Mouse (Mus musculus) midbrain, embryonic 15.5 days (tissue): ENCODE results near the gene Prox1. TPM values are rescaled to one million over a fixed set of nuclear protein-coding genes. Genes with fewer than 3 reads are reported as not detected.

Experiments used
- ATAC-seq: fragments of 200-750 bp; cut with Nextera tagmentation; replicated peaks from 2 replicates; pipeline ENCODE4 v1.8.0; 2017; ENCODE audit warnings: moderate TSS enrichment
- H3K27ac ChIP-seq: fragments of 300-500 bp; sonication (generic); 2 replicates; pipeline ENCODE4 v1.5.1; 2015; ENCODE audit warnings: mild to moderate bottlenecking, inconsistent platforms
- H3K27me3 ChIP-seq: fragments of 300-500 bp; sonication (generic); replicated peaks from 2 replicates; pipeline ENCODE4 v1.6.1; 2015; ENCODE audit warnings: inconsistent platforms
- H3K36me3 ChIP-seq: fragments of 300-500 bp; sonication (generic); replicated peaks from 2 replicates; pipeline ENCODE4 v1.6.1; 2015; ENCODE audit warnings: inconsistent platforms
- H3K4me1 ChIP-seq: fragments of 300-500 bp; sonication (generic); 2 replicates; pipeline ENCODE4 v1.6.1; 2015; ENCODE audit warnings: inconsistent platforms
- H3K4me2 ChIP-seq: fragments of 300-500 bp; sonication (generic); 2 replicates; pipeline ENCODE4 v1.6.1; 2015; ENCODE audit warnings: inconsistent platforms, mild to moderate bottlenecking, moderate library complexity
- H3K4me3 ChIP-seq: fragments of 300-500 bp; sonication (generic); 2 replicates; pipeline ENCODE4 v1.5.1; 2015; ENCODE audit warnings: mild to moderate bottlenecking, inconsistent platforms
- H3K9ac ChIP-seq: fragments of 300-500 bp; sonication (generic); 2 replicates; pipeline ENCODE4 v1.6.1; 2015; ENCODE audit warnings: mild to moderate bottlenecking, inconsistent platforms
- H3K9me3 ChIP-seq: fragments of 300-500 bp; sonication (generic); 2 replicates; pipeline ENCODE4 v1.6.1; 2016; ENCODE audit warnings: inconsistent platforms
- WGBS: fragments of 180-500 bp; shearing (Covaris S2); methylation state at CpG from one replicate; pipeline ENCODE4 v1.1.7; 2015; ENCODE audit warnings: mixed read lengths; 5-methylcytosine and 5-hydroxymethylcytosine counted together
- polyA plus RNA-seq: library from polyadenylated mRNA; unstranded; fragments of >200 nt; fragmentation: Nextera tagmentation; extraction: Ambion mirVana; gene quantifications from 2 replicates; pipeline ENCODE4 v1.2.1, GENCODE M21; 2015

Gene Prox1
- polyA plus RNA-seq, 1 experiment from 2014 or later, result 14.1 TPM

DNA sequence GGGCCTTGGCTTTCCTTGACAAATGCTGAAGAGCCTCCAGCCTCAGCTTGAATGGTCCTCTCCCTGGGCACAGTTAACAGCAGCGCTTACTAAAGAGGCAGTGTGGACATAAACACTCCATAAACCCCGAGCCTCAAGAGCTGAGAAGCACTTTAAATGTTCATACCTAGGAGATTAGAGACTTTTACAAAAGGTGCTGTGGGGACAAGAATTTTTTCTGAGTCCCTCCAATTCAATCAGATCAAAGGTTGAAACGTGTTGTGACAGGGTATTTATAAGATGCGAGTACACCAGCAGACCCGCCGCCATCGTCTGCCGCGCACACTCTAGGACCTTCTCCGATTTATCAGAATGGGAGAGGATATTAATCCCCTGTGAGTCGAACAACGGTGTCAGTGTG is 1.2 kb upstream of the Prox1 start:
- H3K27me3 ChIP-seq, result peaks cover 28% of the 10 kb centered on the region
- no peaks in the 10 kb centered on the region for H3K9me3 ChIP-seq
- H3K4me3 ChIP-seq, result peak overlapping the region; percentile 55
- H3K36me3 ChIP-seq, result no peaks in the 10 kb centered on the region
- no peak overlapping the region for H3K27ac ChIP-seq
- under 1% methylated on average over 12 of the region's 12 CpGs for WGBS
- peaks cover 58% of the 10 kb centered on the region for H3K4me1 ChIP-seq
- ATAC-seq, result no peak
- no peak overlapping the region for H3K9ac ChIP-seq
- H3K4me2 ChIP-seq, result peak overlapping the region; percentile 95; the same call in 1 of the 2 replicates

DNA sequence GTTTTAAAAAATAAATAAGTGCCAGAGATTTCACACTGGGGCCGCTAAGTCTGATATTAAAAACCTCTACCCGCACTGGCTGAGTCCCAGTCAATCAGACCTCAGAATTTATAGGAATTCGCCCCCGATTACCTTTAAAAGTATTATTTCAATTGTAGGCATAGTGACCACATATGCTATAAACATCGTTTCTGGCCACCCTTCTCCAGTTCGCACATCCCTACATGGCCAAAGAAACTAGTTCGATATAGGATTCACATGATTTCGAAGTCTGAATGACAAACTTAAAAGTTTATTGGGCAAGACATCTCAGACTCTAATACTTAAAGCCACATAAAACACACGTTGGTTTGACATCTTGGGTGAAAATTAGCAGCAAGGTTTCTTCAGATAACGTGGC is 827 bp upstream of the Prox1 start:
- 4% methylated on average over 10 of the region's 10 CpGs for WGBS
- peaks cover 58% of the 10 kb centered on the region for H3K4me1 ChIP-seq
- peaks cover 27% of the 10 kb centered on the region for H3K27me3 ChIP-seq
- peak overlapping the region; percentile 55 for H3K4me3 ChIP-seq
- peak overlapping the region; percentile 52; the same call in 1 of the 2 replicates for H3K9ac ChIP-seq
- H3K27ac ChIP-seq, result 0 out of 2 replicates have a peak overlapping the region, but pooled peaks have one; percentile 83
- H3K36me3 ChIP-seq, result no peaks in the 10 kb centered on the region
- peak overlapping the region; percentile 95 for H3K4me2 ChIP-seq
- no peak for ATAC-seq
- no peaks in the 10 kb centered on the region for H3K9me3 ChIP-seq

DNA sequence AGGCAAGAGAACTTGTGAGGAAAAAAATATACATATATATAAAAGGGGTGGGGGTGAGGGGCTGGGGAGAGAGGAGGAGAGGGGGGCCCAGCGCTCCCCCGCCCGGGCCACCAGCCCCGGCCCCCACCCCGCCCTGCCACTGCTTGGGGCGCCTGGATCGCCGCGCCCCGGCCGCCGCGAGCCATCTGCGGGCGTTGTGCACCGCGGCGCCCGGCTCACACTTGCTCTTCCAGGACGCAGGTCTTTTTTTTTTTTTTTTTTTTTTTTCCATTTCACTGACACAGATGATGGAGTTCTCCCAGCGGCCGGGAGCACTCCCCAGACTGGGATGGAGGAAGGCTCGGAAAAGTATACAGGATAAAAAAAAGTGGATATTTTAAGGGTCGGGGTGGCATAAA is 304 bp upstream of the Prox1 start:
- H3K4me3 ChIP-seq, result peak overlapping the region; percentile 55
- H3K9me3 ChIP-seq, result no peaks in the 10 kb centered on the region
- H3K27me3 ChIP-seq, result peaks cover 22% of the 10 kb centered on the region
- 0% methylated on average over 11 of the region's 24 CpGs for WGBS
- H3K9ac ChIP-seq, result peak overlapping the region; percentile 52
- ATAC-seq, result peak; percentile 56
- no peaks in the 10 kb centered on the region for H3K36me3 ChIP-seq
- peaks cover 58% of the 10 kb centered on the region for H3K4me1 ChIP-seq
- H3K27ac ChIP-seq, result peak overlapping the region; percentile 83
- peak overlapping the region; percentile 95 for H3K4me2 ChIP-seq

- H3K27ac ChIP-seq, result peak overlapping the region; percentile 83
These were observed 1.5 kb downstream of the Prox1 start for GRCm38 (mm10) chr1:190168761-190169671.

GRCm38 (mm10) chr1:190168115-190168514 is 2.4 kb downstream of the Prox1 start:
- 2% methylated on average over 4 of the region's 4 CpGs for WGBS
- Histone ChIP-seq H3K36me3 (no peaks in the 10 kb centered on the region), H3K4me1 (peaks cover 39% of the 10 kb centered on the region), H3K9ac (0 out of 2 replicates have a peak overlapping the region, but pooled peaks have one; percentile 52), H3K4me3 (peak overlapping the region; percentile 55), H3K9me3 (no peaks in the 10 kb centered on the region), H3K4me2 (peak overlapping the region; percentile 95), H3K27me3 (peaks cover 15% of the 10 kb centered on the region), H3K27ac (peak overlapping the region; percentile 83)
- no peak for ATAC-seq

More at GRCm38 (mm10) chr1:190168761-190169671, 1.5 kb downstream of the Prox1 start:
- peak overlapping the region; percentile 55 for H3K4me3 ChIP-seq
- peaks cover 44% of the 10 kb centered on the region for H3K4me1 ChIP-seq
- peak overlapping the region; percentile 52 for H3K9ac ChIP-seq
- H3K4me2 ChIP-seq, result peak overlapping the region; percentile 95
- H3K27me3 ChIP-seq, result peaks cover 19% of the 10 kb centered on the region
- H3K36me3 ChIP-seq, result no peaks in the 10 kb centered on the region
- under 1% methylated on average over 51 of the region's 51 CpGs for WGBS
- no peaks in the 10 kb centered on the region for H3K9me3 ChIP-seq
- ATAC-seq, result peak; percentile 40

GRCm38 (mm10) chr1:190167609-190168008 is 2.9 kb downstream of the Prox1 start:
- Histone ChIP-seq H3K4me2 (peak overlapping the region; percentile 95), H3K27ac (no peak overlapping the region), H3K27me3 (0 out of 2 replicates have a peak, but pooled peaks cover 10% of the 10 kb centered on the region), H3K36me3 (no peaks in the 10 kb centered on the region), H3K9me3 (no peaks in the 10 kb centered on the region), H3K9ac (no peak overlapping the region; the same call in 1 of the 2 replicates), H3K4me3 (peak overlapping the region; percentile 55), H3K4me1 (peaks cover 34% of the 10 kb centered on the region)
- no peak for ATAC-seq
- 8% methylated on average over 1 of the region's 1 CpGs for WGBS

GRCm38 (mm10) chr1:190165511-190165910 is 5.0 kb downstream of the Prox1 start:
- 15% methylated on average over 4 of the region's 4 CpGs for WGBS
- no peak for ATAC-seq
- H3K36me3 ChIP-seq, result no peaks in the 10 kb centered on the region
- H3K27ac ChIP-seq, result no peak overlapping the region
- peak overlapping the region; percentile 18 for H3K4me2 ChIP-seq
- H3K9ac ChIP-seq, result no peak overlapping the region
- H3K4me3 ChIP-seq, result no peak overlapping the region
- H3K4me1 ChIP-seq, result peaks cover 28% of the 10 kb centered on the region
- no peaks in the 10 kb centered on the region for H3K9me3 ChIP-seq
- 0 out of 2 replicates have a peak, but pooled peaks cover 3% of the 10 kb centered on the region for H3K27me3 ChIP-seq

DNA sequence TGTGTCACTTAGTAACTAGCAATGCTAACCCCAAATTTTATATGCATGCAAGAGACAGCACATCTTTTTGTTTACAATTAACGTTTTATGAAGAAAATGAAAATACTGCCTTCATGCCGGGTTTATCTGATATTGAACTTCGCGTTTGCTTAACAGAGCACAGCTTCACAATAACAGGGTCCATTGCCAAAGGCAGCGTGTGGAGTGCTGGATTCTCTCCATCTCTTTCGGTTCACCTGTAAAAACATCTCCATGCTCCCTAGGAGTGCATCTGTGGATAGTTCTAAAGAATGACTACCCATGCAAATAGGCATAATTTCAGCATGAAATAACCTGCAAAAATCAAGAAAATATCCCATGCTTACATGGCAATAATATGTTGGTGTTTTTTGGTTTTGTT is 7.0 kb downstream of the Prox1 start:
- peaks cover 14% of the 10 kb centered on the region for H3K4me1 ChIP-seq
- no peak overlapping the region for H3K4me3 ChIP-seq
- no peak for ATAC-seq
- H3K27me3 ChIP-seq, result 0 out of 2 replicates have a peak, but pooled peaks cover 6% of the 10 kb centered on the region
- H3K9ac ChIP-seq, result no peak overlapping the region
- WGBS, result 79% methylated on average over 6 of the region's 6 CpGs
- H3K9me3 ChIP-seq, result no peaks in the 10 kb centered on the region
- no peak overlapping the region for H3K4me2 ChIP-seq
- H3K27ac ChIP-seq, result no peak overlapping the region
- H3K36me3 ChIP-seq, result no peaks in the 10 kb centered on the region

DNA sequence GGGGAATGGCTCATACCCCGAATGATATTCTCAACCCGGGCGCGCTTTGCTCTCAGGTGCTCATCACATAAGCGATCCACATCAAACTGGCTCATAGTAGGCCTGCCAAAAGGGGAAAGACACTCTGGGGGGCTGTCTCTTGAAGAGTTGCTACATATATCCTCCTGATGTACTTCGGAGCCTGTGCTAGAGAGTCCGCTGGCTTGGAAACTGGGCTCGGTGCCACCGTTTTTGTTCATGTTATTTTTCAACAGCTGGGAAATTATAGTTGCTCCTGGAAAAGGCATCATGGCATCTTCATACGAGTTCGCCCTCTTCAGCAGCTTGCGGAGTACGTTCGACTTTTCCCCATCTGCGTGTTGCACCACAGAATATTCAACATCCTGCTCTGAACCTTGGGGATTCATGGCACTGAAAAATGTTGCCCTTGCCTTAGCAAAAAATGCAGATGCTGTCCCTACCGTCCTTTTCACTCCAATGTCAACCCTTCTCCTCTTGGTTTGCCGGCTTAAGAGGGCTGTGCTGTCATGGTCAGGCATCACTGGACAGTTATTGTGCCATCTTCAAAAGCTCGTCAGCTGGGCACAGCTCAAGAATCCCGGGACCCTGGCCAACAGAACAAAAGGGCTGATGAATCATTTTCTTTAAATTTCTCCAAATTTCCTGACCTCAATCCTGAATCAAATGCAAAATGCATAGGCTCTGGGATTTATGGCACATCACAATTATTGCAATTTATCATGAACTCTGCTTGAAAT is 8.6 kb downstream of the Prox1 start:
- 59% methylated on average over 19 of the region's 19 CpGs for WGBS
- H3K4me2 ChIP-seq, result no peak overlapping the region; the same call in 1 of the 2 replicates
- no peak overlapping the region for H3K4me3 ChIP-seq
- H3K36me3 ChIP-seq, result no peaks in the 10 kb centered on the region
- 0 out of 2 replicates have a peak, but pooled peaks cover 3% of the 10 kb centered on the region for H3K27me3 ChIP-seq
- ATAC-seq, result no peak
- H3K9me3 ChIP-seq, result no peaks in the 10 kb centered on the region
- no peak overlapping the region for H3K9ac ChIP-seq
- H3K27ac ChIP-seq, result no peak overlapping the region
- peaks cover 8% of the 10 kb centered on the region; the same call in 1 of the 2 replicates for H3K4me1 ChIP-seq

DNA sequence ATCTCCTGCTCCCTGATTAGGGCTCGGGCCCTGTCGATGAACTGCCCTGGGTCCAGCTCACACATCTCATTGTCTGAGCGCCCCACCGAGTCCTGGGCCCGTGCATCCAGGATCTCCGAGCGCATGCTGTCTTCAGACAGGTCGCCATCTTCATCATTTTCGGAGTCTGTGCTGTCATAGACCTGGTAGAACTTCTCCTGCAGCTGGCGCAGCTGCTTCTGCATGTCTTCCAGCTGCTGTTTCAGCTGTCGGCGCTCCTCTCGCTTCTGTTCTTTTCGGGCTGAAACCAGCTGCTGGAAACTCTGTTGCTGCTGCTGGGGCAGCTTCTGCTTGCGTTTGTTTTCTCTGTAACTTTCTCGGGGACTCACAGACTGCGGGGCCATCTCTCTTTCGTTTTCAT is 9.2 kb downstream of the Prox1 start:
- no peak overlapping the region for H3K9ac ChIP-seq
- no peak overlapping the region for H3K4me3 ChIP-seq
- no peaks in the 10 kb centered on the region for H3K9me3 ChIP-seq
- ATAC-seq, result no peak
- H3K27me3 ChIP-seq, result 0 out of 2 replicates have a peak, but pooled peaks cover 3% of the 10 kb centered on the region
- H3K4me1 ChIP-seq, result peaks cover 8% of the 10 kb centered on the region; the same call in 1 of the 2 replicates
- no peak overlapping the region for H3K27ac ChIP-seq
- H3K36me3 ChIP-seq, result no peaks in the 10 kb centered on the region
- WGBS, result 83% methylated on average over 18 of the region's 18 CpGs
- no peak overlapping the region; the same call in 1 of the 2 replicates for H3K4me2 ChIP-seq

GRCm38 (mm10) chr1:190159457-190159856 is 11.1 kb downstream of the Prox1 start:
- 38% methylated on average over 11 of the region's 11 CpGs for WGBS

DNA sequence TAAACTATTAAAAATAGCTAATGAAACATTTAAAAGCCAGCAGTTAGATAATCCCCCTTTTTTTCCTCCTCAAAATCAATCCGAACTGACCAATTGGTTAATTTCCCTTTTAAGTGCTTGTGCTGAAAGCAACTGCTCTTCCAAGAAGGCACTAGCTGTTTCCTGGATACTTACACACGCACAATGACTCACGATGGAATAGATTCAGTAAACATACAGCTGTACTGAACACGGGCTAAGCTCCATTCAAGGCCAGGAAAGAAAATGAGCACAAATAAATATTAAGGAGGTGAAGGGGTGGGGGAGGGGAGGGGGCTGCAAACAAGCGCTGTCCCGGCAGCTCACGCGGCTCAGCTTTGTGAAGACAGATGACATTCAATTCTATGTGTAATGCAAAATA is 14.8 kb downstream of the Prox1 start:
- 5% methylated on average over 8 of the region's 8 CpGs for WGBS
- Histone ChIP-seq H3K9ac (no peak overlapping the region), H3K36me3 (no peaks in the 10 kb centered on the region), H3K27me3 (0 out of 2 replicates have a peak, but pooled peaks cover 3% of the 10 kb centered on the region), H3K4me2 (0 out of 2 replicates have a peak overlapping the region, but pooled peaks have one; percentile 7), H3K9me3 (no peaks in the 10 kb centered on the region), H3K4me1 (peaks cover 7% of the 10 kb centered on the region), H3K4me3 (no peak overlapping the region), H3K27ac (no peak overlapping the region)
- no peak for ATAC-seq

More at GRCm38 (mm10) chr1:190159457-190159856, 11.1 kb downstream of the Prox1 start:
- no peak overlapping the region for H3K27ac ChIP-seq
- no peak overlapping the region for H3K4me2 ChIP-seq
- peaks cover 15% of the 10 kb centered on the region for H3K4me1 ChIP-seq
- H3K27me3 ChIP-seq, result 0 out of 2 replicates have a peak, but pooled peaks cover 3% of the 10 kb centered on the region
- H3K9ac ChIP-seq, result no peak overlapping the region
- H3K4me3 ChIP-seq, result no peak overlapping the region
- ATAC-seq, result no peak
- no peaks in the 10 kb centered on the region for H3K9me3 ChIP-seq
- no peaks in the 10 kb centered on the region for H3K36me3 ChIP-seq
